Mouse (Mus musculus) CD4-positive, CD25-positive, alpha-beta regulatory T cell, adult 4 months (primary cell): ENCODE data around the gene Mthfd2. TPM values are rescaled to one million over a fixed set of nuclear protein-coding genes. Genes with fewer than 3 reads are reported as not detected.
"Not testable (repeated sequence)": the region's sequence is repeated elsewhere in the genome, so short reads cannot be mapped to it uniquely, and the experiment has no call there.

Experiments used
- ATAC-seq: one replicate; pipeline ENCODE4 v1.8.0; 2017
- polyA plus RNA-seq, 2 experiments: library from polyadenylated mRNA; unstranded; fragments of 100-300 nt; shearing (Covaris generic); gene quantifications; one replicate each; pipeline ENCODE4 v1.2.1; 2017

The Mthfd2 gene
- 100 to 1,000 TPM; 128 TPM for polyA plus RNA-seq

- ATAC-seq = peak; percentile 97
Measured at GRCm38 (mm10) chr6:83325525-83326393, at the start of gene Mthfd2, which contains the start of gene Mob1a. Gene Mthfd2 (minus strand): TSS chr6:83325908. Gene Mob1a (plus strand): TSS chr6:83326016.

- ATAC-seq = no peak
Measured at GRCm38 (mm10) chr6:83373704-83374300, 48.1 kb upstream of the Mthfd2 start.

- ATAC-seq = no peak
Measured at GRCm38 (mm10) chr6:83371350-83371749, 45.6 kb upstream of the Mthfd2 start.

GRCm38 (mm10) chr6:83370316-83370965, 44.7 kb upstream of the Mthfd2 start:
- no peak for ATAC-seq

GRCm38 (mm10) chr6:83363075-83363474, 37.4 kb upstream of the Mthfd2 start:
- no peak for ATAC-seq

- no peak for ATAC-seq
Measured at GRCm38 (mm10) chr6:83361523-83362248, 36.0 kb upstream of the Mthfd2 start.

GRCm38 (mm10) chr6:83357436-83357835, 31.7 kb upstream of the Mthfd2 start:
- ATAC-seq = no peak

GRCm38 (mm10) chr6:83356569-83357138, 30.9 kb upstream of the Mthfd2 start:
- peak; percentile 85 for ATAC-seq

- ATAC-seq = no peak
Measured at GRCm38 (mm10) chr6:83354856-83355781, 29.4 kb upstream of the Mthfd2 start.

GRCm38 (mm10) chr6:83352666-83353410, 27.1 kb upstream of the Mthfd2 start:
- no peak for ATAC-seq

- no peak for ATAC-seq
Measured at GRCm38 (mm10) chr6:83351490-83352160, 25.9 kb upstream of the Mthfd2 start.

- no peak for ATAC-seq
Measured at GRCm38 (mm10) chr6:83350851-83351405, 25.2 kb upstream of the Mthfd2 start.

GRCm38 (mm10) chr6:83350172-83350571, 24.5 kb upstream of the Mthfd2 start:
- no peak for ATAC-seq

- peak; percentile 94 for ATAC-seq
Measured at GRCm38 (mm10) chr6:83349274-83349958, 23.7 kb upstream of the Mthfd2 start.

- no peak for ATAC-seq
Measured at GRCm38 (mm10) chr6:83348873-83349272, 23.2 kb upstream of the Mthfd2 start, which contains the start of gene Bola3. Gene Bola3 (plus strand): TSS chr6:83349147.

- no peak for ATAC-seq
Measured at GRCm38 (mm10) chr6:83347916-83348315, 22.2 kb upstream of the Mthfd2 start.

- not testable (repeated sequence) for ATAC-seq
Measured at GRCm38 (mm10) chr6:83345285-83345684, 19.6 kb upstream of the Mthfd2 start.

GRCm38 (mm10) chr6:83342957-83343356, 17.2 kb upstream of the Mthfd2 start:
- ATAC-seq = no peak

- no peak for ATAC-seq
Measured at GRCm38 (mm10) chr6:83341387-83341786, 15.7 kb upstream of the Mthfd2 start.
